Mouse (Mus musculus) liver, embryonic 14.5 days (tissue): ENCODE measurements around the gene Msi2. TPM values are rescaled to one million over a fixed set of nuclear protein-coding genes. Genes with fewer than 3 reads are reported as not detected.

Experiments used
- ATAC-seq: fragments of 200-750 bp; cut with Nextera tagmentation; 2 replicates; pipeline ENCODE4 v1.8.0; 2017; ENCODE audit warnings: moderate number of reproducible peaks, mild to moderate bottlenecking, moderate library complexity; ENCODE audit not compliant: insufficient read depth
- DNase-seq, 3 experiments: peaks; one replicate each; pipeline ENCODE4 v3.0.0-alpha.2; 2012 to 2013; ENCODE audit warnings: low read depth in 3 of 3, low spot score in 3 of 3
- H3K27ac ChIP-seq: fragments of 300-500 bp; sonication (generic); 2 replicates; pipeline ENCODE4 v1.5.1; 2014; ENCODE audit warnings: moderate library complexity, mild to moderate bottlenecking, control low read depth, inconsistent platforms
- H3K27me3 ChIP-seq: fragments of 300-500 bp; sonication (generic); 2 replicates; pipeline ENCODE4 v1.6.1; 2014; ENCODE audit warnings: mild to moderate bottlenecking, low read length, moderate library complexity; ENCODE audit not compliant: control insufficient read depth, insufficient read depth
- H3K36me3 ChIP-seq: fragments of 300-500 bp; sonication (generic); replicated peaks from 2 replicates; pipeline ENCODE4 v1.6.1; 2014; ENCODE audit warnings: low read depth; ENCODE audit not compliant: control insufficient read depth, insufficient read depth
- H3K4me1 ChIP-seq, 2 experiments: fragments of 200-500 bp in 1 of 2; fragments of 300-500 bp in 1 of 2; sonication (generic) in 1 of 2; replicated peaks; 2 replicates each; pipeline ENCODE4 v1.6.1; 2012 to 2014; ENCODE audit warnings: antibody characterized with exemption in 1 of 2, inconsistent platforms in 1 of 2, low read length in 1 of 2; ENCODE audit not compliant: control insufficient read depth in 2 of 2, insufficient read depth in 2 of 2
- H3K4me2 ChIP-seq: fragments of 300-500 bp; sonication (generic); 2 replicates; pipeline ENCODE4 v1.6.1; 2014; ENCODE audit warnings: low read depth, mild to moderate bottlenecking, control low read depth, moderate library complexity
- H3K4me3 ChIP-seq, 2 experiments: fragments of 200-500 bp in 1 of 2; fragments of 300-500 bp in 1 of 2; sonication (generic) in 1 of 2; 2 replicates each; pipeline ENCODE4 v1.5.1; 2012 to 2014; ENCODE audit warnings: low read depth in 2 of 2, low read length in 2 of 2, mild to moderate bottlenecking in 2 of 2, control low read depth in 1 of 2, inconsistent platforms in 1 of 2, moderate library complexity in 1 of 2; ENCODE audit not compliant: insufficient read depth in 1 of 2
- H3K9ac ChIP-seq: fragments of 300-500 bp; sonication (generic); replicated peaks from 2 replicates; pipeline ENCODE4 v1.6.1; 2014; ENCODE audit warnings: mild to moderate bottlenecking, control low read depth, moderate library complexity
- H3K9me3 ChIP-seq: fragments of 300-500 bp; sonication (generic); 2 replicates; pipeline ENCODE4 v1.6.1; 2016; ENCODE audit warnings: low read length, mixed read lengths; ENCODE audit not compliant: control insufficient read depth
- CTCF ChIP-seq: IDR thresholded peaks from 2 replicates; pipeline ENCODE4 v1.5.1; 2016; ENCODE audit warnings: antibody characterized with exemption, low read depth, control low read depth
- EP300 ChIP-seq: IDR thresholded peaks from 2 replicates; pipeline ENCODE4 v1.6.1; 2016; ENCODE audit warnings: antibody characterized with exemption, low read depth
- WGBS: fragments of 180-500 bp; shearing (Covaris S2); extraction: QIAGEN DNeasy Blood & Tissue Kit; methylation state at CpG from one replicate; pipeline ENCODE4 v1.1.7; 2014; ENCODE audit not compliant: insufficient replicate concordance; 5-methylcytosine and 5-hydroxymethylcytosine counted together
- polyA plus RNA-seq, 2 experiments: library from polyadenylated mRNA; depleted of rRNA in 1 of 2; stranded (reverse) in 1 of 2; unstranded in 1 of 2; fragments of >200 nt; fragmentation: Nextera tagmentation in 1 of 2; extraction: Ambion mirVana in 1 of 2; gene quantifications; 2 replicates each; pipeline versions ENCODE4 v1.2.1 to v1.2.3; 2012 to 2014

Gene Msi2
- polyA plus RNA-seq, 2 experiments: 2.1 to 6.2 TPM

GRCm38 (mm10) chr11:88692374-88692773 lies 25.9 kb downstream of the Msi2 start:
- peaks cover 3 to 14% of the 10 kb centered on the region in 2 experiments; a peak in 3 of 4 replicates for H3K4me1 ChIP-seq
- TF ChIP-seq EP300 (no peak), CTCF (no peak)
- no peak overlapping the region for H3K9ac ChIP-seq
- H3K27ac ChIP-seq: no peak overlapping the region
- no peaks in the 10 kb centered on the region for H3K36me3 ChIP-seq
- H3K4me2 ChIP-seq: no peak overlapping the region
- DNase-seq: no peak
- no peak overlapping the region for H3K4me3 ChIP-seq
- ATAC-seq: no peak
- no peaks in the 10 kb centered on the region for H3K9me3 ChIP-seq
- no peaks in the 10 kb centered on the region for H3K27me3 ChIP-seq
- WGBS: 39% methylated on average over 10 of the region's 10 CpGs

DNA sequence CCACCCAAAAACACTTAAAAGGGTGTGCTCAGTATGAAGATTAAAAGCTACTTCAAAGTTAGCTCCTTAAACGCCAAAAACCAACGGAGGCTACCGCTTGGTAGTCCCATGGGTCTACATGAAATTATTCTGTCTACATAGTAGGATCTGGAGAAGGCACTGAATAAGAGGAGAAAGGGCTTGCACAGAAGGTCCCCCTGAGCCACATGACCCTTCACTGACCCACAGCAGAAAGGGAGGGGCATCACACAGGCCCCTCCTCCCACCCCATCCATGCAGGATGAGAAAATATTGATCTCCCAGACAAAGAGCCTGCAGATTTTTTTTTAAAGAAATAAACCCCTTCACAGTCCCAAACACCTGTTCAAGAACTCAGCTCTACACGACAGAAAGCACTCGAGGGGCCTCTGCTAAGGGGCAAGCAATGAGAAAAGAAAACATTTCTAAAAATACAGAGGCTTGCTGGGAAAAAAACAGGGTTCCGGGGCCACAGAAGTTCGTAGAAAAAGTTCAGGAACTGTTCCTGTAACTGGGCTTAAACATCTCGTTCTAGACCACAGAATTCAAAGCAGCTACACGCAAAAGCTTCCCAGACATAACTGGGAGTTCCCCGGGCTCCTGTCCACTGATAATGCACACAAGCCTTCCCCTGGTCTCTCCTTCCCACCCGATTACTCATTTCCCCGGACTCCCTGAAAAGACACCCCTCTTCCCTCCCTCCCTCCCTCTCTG lies 27.6 kb downstream of the Msi2 start:
- Histone ChIP-seq H3K4me2 (no peak overlapping the region; the same call in 1 of the 2 replicates), H3K36me3 (no peaks in the 10 kb centered on the region), H3K9me3 (no peaks in the 10 kb centered on the region), H3K9ac (no peak overlapping the region), H3K4me1 (peaks cover 3 to 14% of the 10 kb centered on the region in 2 experiments; a peak in 3 of 4 replicates), H3K27ac (no peak overlapping the region), H3K27me3 (no peaks in the 10 kb centered on the region), H3K4me3 (no peak overlapping the region)
- 33% methylated on average over 12 of the region's 12 CpGs for WGBS
- DNase-seq (no peak), ATAC-seq (no peak)
- no peak for TF ChIP-seq EP300
- TF ChIP-seq CTCF: no peak

DNA sequence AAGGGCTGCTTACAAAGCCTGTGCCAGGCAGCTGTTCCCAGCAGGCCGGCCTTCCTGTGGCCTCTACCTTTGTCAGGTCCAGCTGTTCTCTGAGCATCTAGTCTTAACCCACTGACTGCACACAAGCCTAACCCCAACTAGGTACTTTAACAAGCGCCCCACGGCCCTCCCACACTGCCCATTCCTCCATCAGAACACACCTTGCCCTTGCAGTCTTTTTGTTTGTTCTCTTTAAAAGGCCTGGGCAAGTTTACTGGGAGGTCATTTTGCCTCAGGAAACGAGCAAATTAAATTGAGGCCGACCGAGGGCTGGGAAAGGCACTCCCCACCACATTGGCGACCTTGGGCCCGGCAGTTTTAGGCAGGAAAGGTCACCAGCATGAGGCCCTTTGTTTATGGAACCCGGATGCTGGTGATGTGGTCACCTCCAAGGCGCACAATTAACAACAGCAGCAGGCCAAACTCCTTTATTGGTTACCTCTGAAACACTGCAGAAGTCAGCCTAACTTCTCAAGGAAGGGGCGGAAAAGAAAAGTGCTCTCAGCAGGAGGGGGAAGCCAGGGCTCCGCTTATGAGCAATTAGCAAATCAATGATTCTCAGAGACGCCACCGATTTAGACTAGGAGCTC lies 28.4 kb downstream of the Msi2 start:
- TF ChIP-seq CTCF: no peak
- no peak for TF ChIP-seq EP300
- Histone ChIP-seq H3K9ac (no peak overlapping the region), H3K36me3 (no peaks in the 10 kb centered on the region), H3K4me2 (no peak overlapping the region), H3K27ac (no peak overlapping the region), H3K27me3 (no peaks in the 10 kb centered on the region), H3K4me1 (peaks cover 3 to 14% of the 10 kb centered on the region in 2 experiments; a peak in 3 of 4 replicates), H3K9me3 (no peaks in the 10 kb centered on the region), H3K4me3 (no peak overlapping the region)
- DNase-seq: no peak
- no peak for ATAC-seq
- WGBS: 58% methylated on average over 14 of the region's 14 CpGs

DNA sequence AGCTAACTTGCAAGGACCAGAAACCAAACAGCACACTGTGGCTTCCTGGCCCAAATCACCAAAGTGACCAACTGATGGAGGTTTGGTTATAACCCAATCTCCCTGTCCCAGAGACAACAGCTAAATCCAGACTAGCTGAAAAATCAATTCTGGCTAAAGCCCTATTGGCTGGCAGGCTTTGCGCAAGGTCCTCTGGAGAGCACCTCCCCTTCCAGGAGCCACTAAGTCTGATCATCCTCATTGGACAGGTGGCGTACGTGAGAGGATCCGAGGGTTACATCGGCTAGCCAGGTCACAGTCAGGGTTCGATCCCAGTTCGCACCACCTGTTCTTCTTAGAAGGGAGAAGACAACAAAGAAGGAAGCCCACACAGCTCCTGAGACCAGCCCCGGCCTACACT lies 29.7 kb downstream of the Msi2 start:
- Histone ChIP-seq H3K36me3 (no peaks in the 10 kb centered on the region), H3K4me2 (no peak overlapping the region), H3K27ac (no peak overlapping the region), H3K4me1 (peaks cover 3 to 14% of the 10 kb centered on the region in 2 experiments; a peak in 3 of 4 replicates), H3K9me3 (no peaks in the 10 kb centered on the region), H3K4me3 (no peak overlapping the region), H3K9ac (no peak overlapping the region), H3K27me3 (no peaks in the 10 kb centered on the region)
- DNase-seq (no peak), ATAC-seq (peak; percentile 23; the same call in 1 of the 2 replicates)
- TF ChIP-seq CTCF (no peak), EP300 (no peak)
- WGBS: 73% methylated on average over 8 of the region's 8 CpGs

DNA sequence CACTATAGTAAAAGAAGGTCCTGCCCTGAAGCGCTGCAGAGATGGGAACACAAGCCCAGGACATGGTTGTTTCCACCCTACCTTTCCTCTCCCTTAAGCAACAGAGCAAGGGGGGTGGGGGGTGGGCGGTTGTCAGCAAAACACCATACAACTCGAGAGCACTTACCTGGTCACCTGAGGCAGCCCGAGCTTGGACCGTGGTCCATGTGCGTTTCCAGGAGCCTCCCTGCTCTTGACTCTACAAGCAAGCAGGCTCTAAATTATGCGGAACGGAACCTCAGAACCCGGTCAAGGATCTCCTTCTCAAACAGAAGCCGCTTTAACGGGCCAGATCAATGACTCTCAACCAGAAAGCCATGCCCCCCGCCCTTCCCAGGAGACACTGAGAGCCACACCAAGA lies 30.6 kb downstream of the Msi2 start:
- no peak overlapping the region for H3K4me3 ChIP-seq
- no peak overlapping the region for H3K9ac ChIP-seq
- H3K9me3 ChIP-seq: no peaks in the 10 kb centered on the region
- H3K36me3 ChIP-seq: no peaks in the 10 kb centered on the region
- H3K27me3 ChIP-seq: no peaks in the 10 kb centered on the region
- no peak for TF ChIP-seq EP300
- no peak for TF ChIP-seq CTCF
- WGBS: 81% methylated on average over 12 of the region's 12 CpGs
- no peak overlapping the region for H3K4me2 ChIP-seq
- H3K4me1 ChIP-seq: peaks cover 3 to 13% of the 10 kb centered on the region in 2 experiments; a peak in 3 of 4 replicates
- ATAC-seq (no peak), DNase-seq (no peak)
- H3K27ac ChIP-seq: no peak overlapping the region
